Mouse (Mus musculus): ENCODE data around the gene Olfr48. TPM values are rescaled to one million over a fixed set of nuclear protein-coding genes. Genes with fewer than 3 reads are reported as not detected.

The Olfr48 gene
- polyA plus RNA-seq, 1 experiment = not detected

- TF ChIP-seq REST (IDR thresholded peaks at IDR 0.05; ENCODE audit: insufficient read depth, insufficient read length) (no peak), CEBPB (IDR thresholded peaks at IDR 0.05; ENCODE audit: insufficient read depth, poor library complexity, severe bottlenecking) (no peak), MAX (IDR thresholded peaks at IDR 0.05; ENCODE audit: low read depth) (no peak), POLR2A (IDR thresholded peaks at IDR 0.05; ENCODE audit: insufficient read length, low read depth) (no peak), TCF12 (IDR thresholded peaks at IDR 0.05; ENCODE audit: insufficient read depth, poor library complexity, severe bottlenecking) (no peak), MYOD1 (IDR thresholded peaks at IDR 0.05; ENCODE audit: control insufficient read depth in 1 of 3, insufficient read length in 2 of 3, low read depth in 2 of 3) (no peak), E2F4 (IDR thresholded peaks at IDR 0.05; ENCODE audit: insufficient read depth) (no peak), SRF (IDR thresholded peaks at IDR 0.05; ENCODE audit: control insufficient read depth, insufficient read length, low read depth) (no peak), POLR2AphosphoS2 (IDR thresholded peaks at IDR 0.05; ENCODE audit: insufficient read length, low read depth) (no peak), MYOG (IDR thresholded peaks at IDR 0.05; ENCODE audit: control insufficient read depth in 1 of 3, insufficient read depth in 1 of 3, insufficient read length in 2 of 3, low read depth in 2 of 3) (no peak), USF1 (IDR thresholded peaks at IDR 0.05; ENCODE audit: low read depth) (no peak), TCF3 (IDR thresholded peaks at IDR 0.05; ENCODE audit: insufficient read length, low read depth) (no peak)
- Histone ChIP-seq H3K36me3 (ENCODE audit: control insufficient read depth, insufficient read depth) (no peaks in the 10 kb centered on the region), H3K4me3 (no peak within 1 kb of the TSS), H3K27me3 (ENCODE audit: control insufficient read depth, insufficient read depth, insufficient read length) (no peaks in the 10 kb centered on the region), H3ac (ENCODE audit: control insufficient read depth, insufficient read length) (no peak within 1 kb of the TSS), H3K4me2 (ENCODE audit: low read depth) (no peak within 1 kb of the TSS), H3K79me2 (ENCODE audit: control insufficient read depth, insufficient read depth) (no peaks in the 10 kb centered on the region)
These were observed 36.3 kb downstream of the Olfr48 start, which contains the start of gene Olfr1255 for GRCm38 (mm10) chr2:89811751-89812150. TSS of gene Olfr1255 (plus strand) at chr2:89812051.

- TF ChIP-seq SRF (IDR thresholded peaks at IDR 0.05; ENCODE audit: control insufficient read depth, insufficient read length, low read depth) = no peak
- TF ChIP-seq TCF12 (IDR thresholded peaks at IDR 0.05; ENCODE audit: insufficient read depth, poor library complexity, severe bottlenecking) = no peak
- TF ChIP-seq TCF3 (IDR thresholded peaks at IDR 0.05; ENCODE audit: insufficient read length, low read depth) = no peak
- TF ChIP-seq MAX (IDR thresholded peaks at IDR 0.05; ENCODE audit: low read depth) = no peak
- TF ChIP-seq CEBPB (IDR thresholded peaks at IDR 0.05; ENCODE audit: insufficient read depth, poor library complexity, severe bottlenecking) = no peak
- TF ChIP-seq MYOD1 (IDR thresholded peaks at IDR 0.05; ENCODE audit: control insufficient read depth in 1 of 3, insufficient read length in 2 of 3, low read depth in 2 of 3) = no peak
- no peak for TF ChIP-seq REST (IDR thresholded peaks at IDR 0.05; ENCODE audit: insufficient read depth, insufficient read length)
- no peak for TF ChIP-seq POLR2AphosphoS2 (IDR thresholded peaks at IDR 0.05; ENCODE audit: insufficient read length, low read depth)
- TF ChIP-seq USF1 (IDR thresholded peaks at IDR 0.05; ENCODE audit: low read depth) = no peak
- no peak for TF ChIP-seq E2F4 (IDR thresholded peaks at IDR 0.05; ENCODE audit: insufficient read depth)
- TF ChIP-seq MYOG (IDR thresholded peaks at IDR 0.05; ENCODE audit: control insufficient read depth in 1 of 3, insufficient read depth in 1 of 3, insufficient read length in 2 of 3, low read depth in 2 of 3) = no peak
- TF ChIP-seq POLR2A (IDR thresholded peaks at IDR 0.05; ENCODE audit: insufficient read length, low read depth) = no peak
- no peak overlapping the region for H3ac ChIP-seq (ENCODE audit: control insufficient read depth, insufficient read length)
- no peaks in the 10 kb centered on the region for H3K27me3 ChIP-seq (ENCODE audit: control insufficient read depth, insufficient read depth, insufficient read length)
- no peaks in the 10 kb centered on the region for H3K79me2 ChIP-seq (ENCODE audit: control insufficient read depth, insufficient read depth)
- H3K36me3 ChIP-seq (ENCODE audit: control insufficient read depth, insufficient read depth) = no peaks in the 10 kb centered on the region
- H3K4me2 ChIP-seq (ENCODE audit: low read depth) = no peak overlapping the region
- no peak overlapping the region for H3K4me3 ChIP-seq
These were observed 37.3 kb downstream of the Olfr48 start for GRCm38 (mm10) chr2:89810751-89811150.

DNA sequence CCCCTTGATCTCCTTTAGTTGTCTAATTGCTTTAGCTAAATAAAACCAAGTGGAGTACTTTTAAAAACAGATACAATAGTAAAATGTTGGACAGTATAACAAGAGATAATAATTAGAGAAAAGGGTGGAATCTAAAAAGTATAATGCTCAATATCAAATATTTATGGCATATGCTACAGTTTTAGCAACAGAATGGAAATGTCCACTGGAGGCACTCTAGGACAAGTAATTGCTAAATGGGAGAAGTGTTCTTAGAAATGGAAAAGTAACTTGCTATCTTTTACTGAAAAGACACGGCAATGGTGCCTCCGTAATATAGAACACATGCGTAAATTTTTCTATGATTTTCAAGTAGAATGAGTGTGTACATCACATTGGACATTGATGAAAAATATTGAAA, 48.4 kb downstream of the Olfr48 start:
- TF ChIP-seq USF1 (IDR thresholded peaks at IDR 0.05; ENCODE audit: low read depth) (no peak), REST (IDR thresholded peaks at IDR 0.05; ENCODE audit: insufficient read depth, insufficient read length) (no peak), TCF12 (IDR thresholded peaks at IDR 0.05; ENCODE audit: insufficient read depth, poor library complexity, severe bottlenecking) (no peak), MYOG (IDR thresholded peaks at IDR 0.05; ENCODE audit: control insufficient read depth in 1 of 3, insufficient read depth in 1 of 3, insufficient read length in 2 of 3, low read depth in 2 of 3) (no peak), TCF3 (IDR thresholded peaks at IDR 0.05; ENCODE audit: insufficient read length, low read depth) (no peak), CEBPB (IDR thresholded peaks at IDR 0.05; ENCODE audit: insufficient read depth, poor library complexity, severe bottlenecking) (no peak), MAX (IDR thresholded peaks at IDR 0.05; ENCODE audit: low read depth) (no peak), MYOD1 (IDR thresholded peaks at IDR 0.05; ENCODE audit: control insufficient read depth in 1 of 3, insufficient read length in 2 of 3, low read depth in 2 of 3) (no peak), POLR2A (IDR thresholded peaks at IDR 0.05; ENCODE audit: insufficient read length, low read depth) (no peak), POLR2AphosphoS2 (IDR thresholded peaks at IDR 0.05; ENCODE audit: insufficient read length, low read depth) (no peak), E2F4 (IDR thresholded peaks at IDR 0.05; ENCODE audit: insufficient read depth) (no peak), SRF (IDR thresholded peaks at IDR 0.05; ENCODE audit: control insufficient read depth, insufficient read length, low read depth) (no peak)
- Histone ChIP-seq H3ac (ENCODE audit: control insufficient read depth, insufficient read length) (no peak overlapping the region), H3K27me3 (ENCODE audit: control insufficient read depth, insufficient read depth, insufficient read length) (no peaks in the 10 kb centered on the region), H3K4me3 (no peak overlapping the region), H3K36me3 (ENCODE audit: control insufficient read depth, insufficient read depth) (no peaks in the 10 kb centered on the region), H3K4me2 (ENCODE audit: low read depth) (no peak overlapping the region), H3K79me2 (ENCODE audit: control insufficient read depth, insufficient read depth) (no peaks in the 10 kb centered on the region)

- Histone ChIP-seq H3K36me3 (ENCODE audit: control insufficient read depth, insufficient read depth) (no peaks in the 10 kb centered on the region), H3K4me2 (ENCODE audit: low read depth) (no peak within 1 kb of the TSS), H3K27me3 (ENCODE audit: control insufficient read depth, insufficient read depth, insufficient read length) (no peaks in the 10 kb centered on the region), H3K79me2 (ENCODE audit: control insufficient read depth, insufficient read depth) (no peaks in the 10 kb centered on the region), H3K4me3 (no peak within 1 kb of the TSS), H3ac (ENCODE audit: control insufficient read depth, insufficient read length) (no peak within 1 kb of the TSS)
- no peak for TF ChIP-seq CEBPB (IDR thresholded peaks at IDR 0.05; ENCODE audit: insufficient read depth, poor library complexity, severe bottlenecking)
- no peak for TF ChIP-seq E2F4 (IDR thresholded peaks at IDR 0.05; ENCODE audit: insufficient read depth)
- TF ChIP-seq MYOG (IDR thresholded peaks at IDR 0.05; ENCODE audit: control insufficient read depth in 1 of 3, insufficient read depth in 1 of 3, insufficient read length in 2 of 3, low read depth in 2 of 3) = no peak
- no peak for TF ChIP-seq REST (IDR thresholded peaks at IDR 0.05; ENCODE audit: insufficient read depth, insufficient read length)
- TF ChIP-seq POLR2A (IDR thresholded peaks at IDR 0.05; ENCODE audit: insufficient read length, low read depth) = no peak
- no peak for TF ChIP-seq TCF3 (IDR thresholded peaks at IDR 0.05; ENCODE audit: insufficient read length, low read depth)
- TF ChIP-seq TCF12 (IDR thresholded peaks at IDR 0.05; ENCODE audit: insufficient read depth, poor library complexity, severe bottlenecking) = no peak
- TF ChIP-seq SRF (IDR thresholded peaks at IDR 0.05; ENCODE audit: control insufficient read depth, insufficient read length, low read depth) = no peak
- no peak for TF ChIP-seq MAX (IDR thresholded peaks at IDR 0.05; ENCODE audit: low read depth)
- TF ChIP-seq USF1 (IDR thresholded peaks at IDR 0.05; ENCODE audit: low read depth) = no peak
- no peak for TF ChIP-seq MYOD1 (IDR thresholded peaks at IDR 0.05; ENCODE audit: control insufficient read depth in 1 of 3, insufficient read length in 2 of 3, low read depth in 2 of 3)
- TF ChIP-seq POLR2AphosphoS2 (IDR thresholded peaks at IDR 0.05; ENCODE audit: insufficient read length, low read depth) = no peak
These were observed 54.5 kb downstream of the Olfr48 start, which contains the start of gene Olfr1254 for GRCm38 (mm10) chr2:89793519-89793918. TSS of gene Olfr1254 (minus strand) at chr2:89793619.

Other genes starting within 250 kb of the Olfr48 start
- gene Olfr1247, start 234.1 kb downstream of the Olfr48 start, polyA plus RNA-seq (2012; fragmentation: generic; extraction: Trizol) = not detected
- gene Olfr1248, start 230.0 kb downstream of the Olfr48 start, polyA plus RNA-seq (2012; fragmentation: generic; extraction: Trizol) = not detected
- not detected for gene Olfr1249, start 213.2 kb downstream of the Olfr48 start, polyA plus RNA-seq (2012; fragmentation: generic; extraction: Trizol)
- 0.04 TPM for gene Olfr1250, start 186.7 kb downstream of the Olfr48 start, polyA plus RNA-seq (2012; fragmentation: generic; extraction: Trizol)
- gene Olfr1251, start 176.3 kb downstream of the Olfr48 start, polyA plus RNA-seq (2012; fragmentation: generic; extraction: Trizol) = 0.20 TPM
- not detected for gene Olfr1252, start 123.2 kb downstream of the Olfr48 start, polyA plus RNA-seq (2012; fragmentation: generic; extraction: Trizol)
- not detected for gene Olfr1253, start 91.1 kb downstream of the Olfr48 start, polyA plus RNA-seq (2012; fragmentation: generic; extraction: Trizol)
- gene Olfr1254, start 54.6 kb downstream of the Olfr48 start, polyA plus RNA-seq (2012; fragmentation: generic; extraction: Trizol) = not detected
- gene Olfr1255, start 36.2 kb downstream of the Olfr48 start, polyA plus RNA-seq (2012; fragmentation: generic; extraction: Trizol) = not detected
- gene Olfr1256, start 6.7 kb downstream of the Olfr48 start, polyA plus RNA-seq (2012; fragmentation: generic; extraction: Trizol) = not detected
- gene Olfr1257, start 30.2 kb upstream of the Olfr48 start, polyA plus RNA-seq (2012; fragmentation: generic; extraction: Trizol) = not detected
- 0.17 TPM for gene Olfr1258, start 79.1 kb upstream of the Olfr48 start, polyA plus RNA-seq (2012; fragmentation: generic; extraction: Trizol)
- 0.59 TPM for gene Olfr1259, start 100.5 kb upstream of the Olfr48 start, polyA plus RNA-seq (2012; fragmentation: generic; extraction: Trizol)
- 0.05 TPM for gene Olfr1260, start 126.1 kb upstream of the Olfr48 start, polyA plus RNA-seq (2012; fragmentation: generic; extraction: Trizol)
- gene Olfr1261, start 143.0 kb upstream of the Olfr48 start, polyA plus RNA-seq (2012; fragmentation: generic; extraction: Trizol) = not detected
- not detected for gene Olfr1262, start 151.9 kb upstream of the Olfr48 start, polyA plus RNA-seq (2012; fragmentation: generic; extraction: Trizol)
- 0.02 TPM for gene Olfr1263, start 163.9 kb upstream of the Olfr48 start, polyA plus RNA-seq (2012; fragmentation: generic; extraction: Trizol)
- not detected for gene Olfr1264, start 177.4 kb upstream of the Olfr48 start, polyA plus RNA-seq (2012; fragmentation: generic; extraction: Trizol)
- not detected for gene Olfr1265, start 187.1 kb upstream of the Olfr48 start, polyA plus RNA-seq (2012; fragmentation: generic; extraction: Trizol)
- not detected for gene Olfr140, start 215.4 kb upstream of the Olfr48 start, polyA plus RNA-seq (2012; fragmentation: generic; extraction: Trizol)